Mouse (Mus musculus) adipocyte (in vitro differentiated cells): ENCODE results near the gene Shpk.
A peak's percentile ranks its signal among the peaks of the same experiment; 100 is the strongest.

Experiments used
- DNase-seq: peaks from one replicate; pipeline ENCODE4 v3.0.0-alpha.2; 2016; ENCODE audit warnings: low spot score

Shpk gene

GRCm38 (mm10) chr11:73199879-73200278 is 619 bp downstream of the Shpk start:
- no peak for DNase-seq

- DNase-seq, result peak; percentile 88
These were observed 1.8 kb downstream of the Shpk start for GRCm38 (mm10) chr11:73201021-73201420.

- peak; percentile 44 for DNase-seq
These were observed 2.3 kb downstream of the Shpk start for GRCm38 (mm10) chr11:73201597-73201996.

- no peak for DNase-seq
These were observed 4.6 kb downstream of the Shpk start for GRCm38 (mm10) chr11:73203895-73204294.

GRCm38 (mm10) chr11:73205194-73205593 is 5.9 kb downstream of the Shpk start:
- DNase-seq, result no peak

GRCm38 (mm10) chr11:73207621-73208020 is 8.4 kb downstream of the Shpk start:
- no peak for DNase-seq

GRCm38 (mm10) chr11:73213956-73214355 is 14.7 kb downstream of the Shpk start:
- DNase-seq, result no peak

- DNase-seq, result no peak
These were observed 20.4 kb downstream of the Shpk start for GRCm38 (mm10) chr11:73219671-73220070.

- DNase-seq, result no peak
These were observed 21.4 kb downstream of the Shpk start for GRCm38 (mm10) chr11:73220651-73221050.

- no peak for DNase-seq
These were observed 23.6 kb downstream of the Shpk start for GRCm38 (mm10) chr11:73222846-73223245.

GRCm38 (mm10) chr11:73223966-73224365 is 24.7 kb downstream of the Shpk start:
- peak; percentile 80 for DNase-seq

GRCm38 (mm10) chr11:73225856-73226255 is 26.6 kb downstream of the Shpk start:
- DNase-seq, result peak; percentile 81

- no peak for DNase-seq
These were observed 29.6 kb downstream of the Shpk start for GRCm38 (mm10) chr11:73228881-73229280.

- DNase-seq, result no peak
These were observed 30.8 kb downstream of the Shpk start for GRCm38 (mm10) chr11:73230081-73230480.

- DNase-seq, result peak; percentile 55
These were observed 33.3 kb downstream of the Shpk start for GRCm38 (mm10) chr11:73232513-73232912.

GRCm38 (mm10) chr11:73233992-73234391 is 34.7 kb downstream of the Shpk start, which contains the start of gene Trpv1:
Gene Trpv1 (plus strand): TSS chr11:73234292.
- DNase-seq, result peak; percentile 34

- DNase-seq, result peak; percentile 99
These were observed 36.9 kb downstream of the Shpk start for GRCm38 (mm10) chr11:73235990-73236701.

GRCm38 (mm10) chr11:73236731-73237130 is 37.5 kb downstream of the Shpk start:
- DNase-seq, result peak; percentile 61

- no peak for DNase-seq
These were observed 42.9 kb downstream of the Shpk start for GRCm38 (mm10) chr11:73242199-73242598.

- DNase-seq, result no peak
These were observed 43.5 kb downstream of the Shpk start for GRCm38 (mm10) chr11:73242777-73243176.

GRCm38 (mm10) chr11:73257362-73257945 is 58.2 kb downstream of the Shpk start:
- DNase-seq, result no peak

GRCm38 (mm10) chr11:73258664-73259063 is 59.4 kb downstream of the Shpk start:
- peak; percentile 77 for DNase-seq

- no peak for DNase-seq
These were observed 61.2 kb downstream of the Shpk start for GRCm38 (mm10) chr11:73260457-73260856.

GRCm38 (mm10) chr11:73261385-73261784 is 62.1 kb downstream of the Shpk start:
- no peak for DNase-seq
